Mouse (Mus musculus): ENCODE data around the gene Ube2q1. TPM values are rescaled to one million over a fixed set of nuclear protein-coding genes. Genes with fewer than 3 reads are reported as not detected.

The Ube2q1 gene
- polyA plus RNA-seq, 1 experiment from 2014 or later, result 24.9 TPM

- 71% methylated on average over 2 of the region's 2 CpGs for WGBS
- no peak overlapping the region for H3K4me3 ChIP-seq (ENCODE audit: low read depth, low read length)
- ATAC-seq, result no peak
- H3K4me2 ChIP-seq (ENCODE audit: low read length), result no peak overlapping the region
- no peaks in the 10 kb centered on the region for H3K27me3 ChIP-seq (replicated peaks; ENCODE audit: control insufficient read depth, insufficient read depth, low read length)
- no peak for DNase-seq (ENCODE audit: low spot score)
- H3K9ac ChIP-seq (ENCODE audit: low read length), result no peak overlapping the region
- no peak overlapping the region for H3K27ac ChIP-seq (ENCODE audit: low read depth, low read length)
- H3K4me1 ChIP-seq (ENCODE audit: control insufficient read depth, insufficient read depth, low read length), result peaks cover 21% of the 10 kb centered on the region
- no peaks in the 10 kb centered on the region for H3K9me3 ChIP-seq (replicated peaks; ENCODE audit: control insufficient read depth, low read length)
- H3K36me3 ChIP-seq (ENCODE audit: control insufficient read depth, insufficient read depth, low read length), result peaks cover 70% of the 10 kb centered on the region
Measured at GRCm38 (mm10) chr3:89757851-89758250, 15.6 kb upstream of the Ube2q1 start.

GRCm38 (mm10) chr3:89759786-89760185 is 13.6 kb upstream of the Ube2q1 start:
- no peaks in the 10 kb centered on the region for H3K9me3 ChIP-seq (replicated peaks; ENCODE audit: control insufficient read depth, low read length)
- DNase-seq (ENCODE audit: low spot score) (peak; percentile 64), ATAC-seq (peak; percentile 45)
- 48% methylated on average over 2 of the region's 3 CpGs for WGBS
- H3K4me1 ChIP-seq (ENCODE audit: control insufficient read depth, insufficient read depth, low read length), result peaks cover 32% of the 10 kb centered on the region
- peaks cover 54% of the 10 kb centered on the region for H3K36me3 ChIP-seq (ENCODE audit: control insufficient read depth, insufficient read depth, low read length)
- peak overlapping the region; percentile 33 for H3K4me2 ChIP-seq (ENCODE audit: low read length)
- no peak overlapping the region for H3K4me3 ChIP-seq (ENCODE audit: low read depth, low read length)
- H3K9ac ChIP-seq (ENCODE audit: low read length), result peak overlapping the region; percentile 40
- no peaks in the 10 kb centered on the region for H3K27me3 ChIP-seq (replicated peaks; ENCODE audit: control insufficient read depth, insufficient read depth, low read length)
- H3K27ac ChIP-seq (ENCODE audit: low read depth, low read length), result peak overlapping the region; percentile 55; the same call in 1 of the 2 replicates

GRCm38 (mm10) chr3:89764119-89764724 is 9.2 kb upstream of the Ube2q1 start, which contains the start of gene Chrnb2:
TSS of gene Chrnb2 (minus strand) at chr3:89764632.
- H3K4me1 ChIP-seq (ENCODE audit: control insufficient read depth, insufficient read depth, low read length), result peaks cover 26% of the 10 kb centered on the region
- WGBS, result under 1% methylated on average over 36 of the region's 36 CpGs

GRCm38 (mm10) chr3:89769584-89769983 is 3.8 kb upstream of the Ube2q1 start:
- Histone ChIP-seq H3K36me3 (ENCODE audit: control insufficient read depth, insufficient read depth, low read length) (0 out of 2 replicates have a peak, but pooled peaks cover 4% of the 10 kb centered on the region), H3K4me3 (ENCODE audit: low read depth, low read length) (no peak overlapping the region), H3K9me3 (replicated peaks; ENCODE audit: control insufficient read depth, low read length) (no peaks in the 10 kb centered on the region), H3K4me1 (ENCODE audit: control insufficient read depth, insufficient read depth, low read length) (peaks cover 15% of the 10 kb centered on the region), H3K27me3 (replicated peaks; ENCODE audit: control insufficient read depth, insufficient read depth, low read length) (no peaks in the 10 kb centered on the region), H3K27ac (ENCODE audit: low read depth, low read length) (no peak overlapping the region), H3K9ac (ENCODE audit: low read length) (no peak overlapping the region), H3K4me2 (ENCODE audit: low read length) (no peak overlapping the region)
- DNase-seq (ENCODE audit: low spot score), result no peak
- no peak for ATAC-seq
- 83% methylated on average over 7 of the region's 7 CpGs for WGBS

More at GRCm38 (mm10) chr3:89764119-89764724, 9.2 kb upstream of the Ube2q1 start, which contains the start of gene Chrnb2:
- Histone ChIP-seq H3K36me3 (ENCODE audit: control insufficient read depth, insufficient read depth, low read length) (peaks cover 26% of the 10 kb centered on the region), H3K4me2 (ENCODE audit: low read length) (peak within 1 kb of the TSS; percentile 66), H3K27ac (ENCODE audit: low read depth, low read length) (peak within 1 kb of the TSS; percentile 80), H3K27me3 (replicated peaks; ENCODE audit: control insufficient read depth, insufficient read depth, low read length) (no peaks in the 10 kb centered on the region), H3K4me3 (ENCODE audit: low read depth, low read length) (peak within 1 kb of the TSS; percentile 66), H3K9me3 (replicated peaks; ENCODE audit: control insufficient read depth, low read length) (no peaks in the 10 kb centered on the region), H3K9ac (ENCODE audit: low read length) (peak within 1 kb of the TSS; percentile 77)
- DNase-seq (ENCODE audit: low spot score) (peak; percentile 76), ATAC-seq (peak; percentile 73)

GRCm38 (mm10) chr3:89770425-89771002 is 2.9 kb upstream of the Ube2q1 start:
- WGBS, result 58% methylated on average over 2 of the region's 2 CpGs
- Histone ChIP-seq H3K9ac (ENCODE audit: low read length) (no peak overlapping the region), H3K27ac (ENCODE audit: low read depth, low read length) (no peak overlapping the region), H3K4me2 (ENCODE audit: low read length) (no peak overlapping the region), H3K4me1 (ENCODE audit: control insufficient read depth, insufficient read depth, low read length) (peaks cover 20% of the 10 kb centered on the region), H3K27me3 (replicated peaks; ENCODE audit: control insufficient read depth, insufficient read depth, low read length) (no peaks in the 10 kb centered on the region), H3K36me3 (ENCODE audit: control insufficient read depth, insufficient read depth, low read length) (0 out of 2 replicates have a peak, but pooled peaks cover 4% of the 10 kb centered on the region), H3K4me3 (ENCODE audit: low read depth, low read length) (no peak overlapping the region), H3K9me3 (replicated peaks; ENCODE audit: control insufficient read depth, low read length) (no peaks in the 10 kb centered on the region)
- DNase-seq (ENCODE audit: low spot score) (no peak), ATAC-seq (no peak)

GRCm38 (mm10) chr3:89772588-89772967 is 838 bp upstream of the Ube2q1 start:
- H3K4me3 ChIP-seq (ENCODE audit: low read depth, low read length), result peak overlapping the region; percentile 98
- peak; percentile 72; the same call in 1 of the 2 replicates for ATAC-seq
- peak overlapping the region; percentile 100 for H3K9ac ChIP-seq (ENCODE audit: low read length)
- WGBS, result 1% methylated on average over 17 of the region's 17 CpGs
- no peaks in the 10 kb centered on the region for H3K9me3 ChIP-seq (replicated peaks; ENCODE audit: control insufficient read depth, low read length)
- H3K4me2 ChIP-seq (ENCODE audit: low read length), result peak overlapping the region; percentile 88
- H3K36me3 ChIP-seq (ENCODE audit: control insufficient read depth, insufficient read depth, low read length), result peaks cover 21% of the 10 kb centered on the region
- DNase-seq (ENCODE audit: low spot score), result peak; percentile 94
- no peaks in the 10 kb centered on the region for H3K27me3 ChIP-seq (replicated peaks; ENCODE audit: control insufficient read depth, insufficient read depth, low read length)
- peak overlapping the region; percentile 94 for H3K27ac ChIP-seq (ENCODE audit: low read depth, low read length)
- peaks cover 21% of the 10 kb centered on the region for H3K4me1 ChIP-seq (ENCODE audit: control insufficient read depth, insufficient read depth, low read length)

GRCm38 (mm10) chr3:89773740-89774211 is 360 bp downstream of the Ube2q1 start:
- DNase-seq (ENCODE audit: low spot score), result no peak

GRCm38 (mm10) chr3:89774236-89774960 is 982 bp downstream of the Ube2q1 start:
- 48% methylated on average over 15 of the region's 15 CpGs for WGBS
- no peaks in the 10 kb centered on the region for H3K27me3 ChIP-seq (replicated peaks; ENCODE audit: control insufficient read depth, insufficient read depth, low read length)
- H3K4me3 ChIP-seq (ENCODE audit: low read depth, low read length), result peak overlapping the region; percentile 98
- H3K9ac ChIP-seq (ENCODE audit: low read length), result peak overlapping the region; percentile 100
- no peak overlapping the region for H3K27ac ChIP-seq (ENCODE audit: low read depth, low read length)
- peaks cover 21% of the 10 kb centered on the region for H3K4me1 ChIP-seq (ENCODE audit: control insufficient read depth, insufficient read depth, low read length)
- peaks cover 33% of the 10 kb centered on the region for H3K36me3 ChIP-seq (ENCODE audit: control insufficient read depth, insufficient read depth, low read length)
- no peaks in the 10 kb centered on the region for H3K9me3 ChIP-seq (replicated peaks; ENCODE audit: control insufficient read depth, low read length)
- H3K4me2 ChIP-seq (ENCODE audit: low read length), result peak overlapping the region; percentile 88
- DNase-seq (ENCODE audit: low spot score), result no peak
- ATAC-seq, result no peak

More at GRCm38 (mm10) chr3:89773740-89774211, 360 bp downstream of the Ube2q1 start:
- Histone ChIP-seq H3K27ac (ENCODE audit: low read depth, low read length) (peak overlapping the region; percentile 94), H3K4me2 (ENCODE audit: low read length) (peak overlapping the region; percentile 88), H3K9ac (ENCODE audit: low read length) (peak overlapping the region; percentile 100), H3K27me3 (replicated peaks; ENCODE audit: control insufficient read depth, insufficient read depth, low read length) (no peaks in the 10 kb centered on the region), H3K4me3 (ENCODE audit: low read depth, low read length) (peak overlapping the region; percentile 98), H3K9me3 (replicated peaks; ENCODE audit: control insufficient read depth, low read length) (no peaks in the 10 kb centered on the region), H3K4me1 (ENCODE audit: control insufficient read depth, insufficient read depth, low read length) (peaks cover 21% of the 10 kb centered on the region), H3K36me3 (ENCODE audit: control insufficient read depth, insufficient read depth, low read length) (peaks cover 31% of the 10 kb centered on the region)
- no peak; the same call in 1 of the 2 replicates for ATAC-seq
- WGBS, result 2% methylated on average over 27 of the region's 37 CpGs
